Mouse (Mus musculus): ENCODE data around the gene Rnase10. TPM values are rescaled to one million over a fixed set of nuclear protein-coding genes. Genes with fewer than 3 reads are reported as not detected.
"Not testable (repeated sequence)": the region's sequence is repeated elsewhere in the genome, so short reads cannot be mapped to it uniquely, and the experiment has no call there.

The Rnase10 gene
- not detected for polyA plus RNA-seq (2017; shearing (Covaris generic))

DNA sequence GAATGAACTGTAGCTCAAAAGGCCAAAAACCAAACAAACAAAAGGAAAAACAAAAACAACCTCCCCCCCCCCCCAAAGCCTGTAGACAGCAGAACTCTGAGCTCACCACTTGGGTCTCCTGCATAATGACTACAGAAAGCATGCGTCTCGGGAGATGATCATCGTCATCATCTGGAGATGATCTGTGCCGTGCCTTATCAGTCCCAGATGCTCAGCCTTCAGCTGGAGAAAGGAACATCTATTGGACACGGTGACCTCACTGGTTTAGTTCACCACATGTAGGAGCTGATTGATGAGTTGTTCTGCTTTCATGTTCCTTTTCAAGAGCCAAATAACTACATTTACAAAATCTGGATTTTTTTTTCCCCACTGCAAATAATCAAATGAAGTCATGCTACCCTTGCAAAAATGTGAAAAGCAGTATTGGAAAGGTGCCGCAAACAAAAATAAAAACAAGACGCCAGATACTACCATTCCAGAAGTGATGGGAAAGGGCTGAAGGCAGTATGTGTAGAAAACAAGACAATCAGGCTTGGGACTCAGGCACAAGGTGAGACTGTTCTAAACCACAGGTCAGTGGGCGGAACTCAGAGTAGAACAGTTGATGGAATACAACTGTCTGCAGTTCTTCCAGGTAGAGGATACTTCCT lies at the start of gene Rnase10:
Gene Rnase10, plus strand, starts transcription at position 600 of the 650 bp plus-strand sequence.
- ATAC-seq, result no peak

DNA sequence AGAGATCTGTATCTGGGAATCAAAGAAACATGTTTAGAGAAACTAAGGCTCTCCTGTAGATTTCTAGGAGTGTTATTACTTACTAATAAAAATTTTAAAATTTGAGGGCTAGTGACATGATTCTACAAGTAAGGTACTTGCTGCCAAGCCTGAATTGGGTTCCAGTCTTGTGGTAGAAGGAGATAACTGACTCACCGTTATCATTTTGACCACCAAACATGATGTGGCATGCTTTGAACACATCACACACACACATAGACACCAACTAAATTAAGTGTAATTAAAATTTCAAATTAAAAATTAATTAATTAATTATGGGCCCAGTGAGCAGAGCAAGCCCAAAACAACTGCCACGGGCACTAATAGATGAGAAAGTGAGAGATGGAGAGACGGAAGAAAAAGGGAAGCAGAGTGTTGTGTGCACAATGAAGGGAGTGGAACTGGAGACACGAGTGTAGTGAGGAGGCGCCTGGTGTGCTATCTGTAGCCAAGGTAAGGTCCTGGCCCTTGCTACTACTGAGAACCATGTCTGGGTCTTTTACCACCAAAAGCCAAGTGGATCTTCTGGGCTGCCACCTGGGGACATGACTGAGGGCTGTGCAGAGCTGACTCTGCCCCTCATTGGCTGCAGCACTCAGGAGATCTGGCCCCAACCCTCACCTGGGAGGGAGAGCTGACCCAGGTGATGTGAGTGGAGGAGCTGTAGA lies 49.1 kb upstream of the Rnase10 start:
- ATAC-seq, result not testable (repeated sequence)

DNA sequence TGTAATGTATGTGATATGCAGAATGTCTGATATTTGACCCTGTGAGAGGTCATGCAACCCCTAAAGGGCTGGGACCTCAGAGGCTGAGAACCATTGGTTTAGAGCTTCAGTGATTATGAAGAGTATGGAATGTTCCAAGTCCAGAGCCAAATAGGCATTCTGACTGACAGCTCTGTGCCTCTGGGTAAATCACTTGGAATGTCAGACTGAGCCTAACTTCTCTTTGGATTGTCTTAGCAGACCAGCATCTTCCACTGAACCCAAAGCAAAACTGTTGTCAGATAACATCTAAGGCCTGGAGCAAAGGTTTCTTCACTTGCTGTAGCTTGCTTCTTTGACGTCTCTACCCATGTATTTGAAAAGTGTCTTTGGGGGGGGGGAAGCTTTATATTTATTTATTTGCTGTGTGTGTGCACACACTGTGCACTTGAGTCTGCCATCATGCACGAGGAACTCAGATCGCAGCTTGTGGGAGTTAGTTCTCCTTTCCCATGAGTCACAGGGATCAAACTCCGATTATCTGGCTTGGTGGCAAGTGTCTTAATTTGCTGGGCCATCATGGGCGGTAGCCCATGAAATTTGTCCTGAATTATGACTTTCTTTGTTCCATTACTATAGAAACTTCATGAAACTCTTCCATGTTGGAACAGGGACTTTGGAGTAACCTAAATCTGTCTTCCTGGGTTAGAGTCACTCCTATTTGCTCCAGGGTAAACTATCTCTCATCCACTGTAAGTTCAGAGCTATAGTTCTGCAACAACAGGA lies 39.2 kb upstream of the Rnase10 start:
- no peak for ATAC-seq

DNA sequence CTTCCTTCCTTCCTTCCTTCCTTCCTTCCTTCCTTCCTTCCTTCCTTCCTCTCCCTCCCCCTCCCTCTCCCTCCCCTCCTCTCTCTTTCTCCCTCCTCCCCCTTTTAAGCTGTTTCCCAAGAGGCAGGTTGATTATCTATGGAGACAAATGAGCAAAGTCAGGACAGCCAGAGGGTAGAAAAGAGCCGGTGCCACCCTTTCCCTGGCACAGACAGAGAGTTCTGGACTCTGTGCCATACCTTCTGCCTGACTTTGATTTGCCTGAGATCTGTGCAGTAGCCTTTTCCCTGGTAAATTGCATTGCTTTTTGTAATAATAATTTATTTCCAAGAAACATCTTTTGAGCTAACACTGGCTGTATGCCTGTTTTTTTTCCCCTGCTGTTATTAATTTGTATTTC lies 38.5 kb upstream of the Rnase10 start:
- no peak for ATAC-seq

DNA sequence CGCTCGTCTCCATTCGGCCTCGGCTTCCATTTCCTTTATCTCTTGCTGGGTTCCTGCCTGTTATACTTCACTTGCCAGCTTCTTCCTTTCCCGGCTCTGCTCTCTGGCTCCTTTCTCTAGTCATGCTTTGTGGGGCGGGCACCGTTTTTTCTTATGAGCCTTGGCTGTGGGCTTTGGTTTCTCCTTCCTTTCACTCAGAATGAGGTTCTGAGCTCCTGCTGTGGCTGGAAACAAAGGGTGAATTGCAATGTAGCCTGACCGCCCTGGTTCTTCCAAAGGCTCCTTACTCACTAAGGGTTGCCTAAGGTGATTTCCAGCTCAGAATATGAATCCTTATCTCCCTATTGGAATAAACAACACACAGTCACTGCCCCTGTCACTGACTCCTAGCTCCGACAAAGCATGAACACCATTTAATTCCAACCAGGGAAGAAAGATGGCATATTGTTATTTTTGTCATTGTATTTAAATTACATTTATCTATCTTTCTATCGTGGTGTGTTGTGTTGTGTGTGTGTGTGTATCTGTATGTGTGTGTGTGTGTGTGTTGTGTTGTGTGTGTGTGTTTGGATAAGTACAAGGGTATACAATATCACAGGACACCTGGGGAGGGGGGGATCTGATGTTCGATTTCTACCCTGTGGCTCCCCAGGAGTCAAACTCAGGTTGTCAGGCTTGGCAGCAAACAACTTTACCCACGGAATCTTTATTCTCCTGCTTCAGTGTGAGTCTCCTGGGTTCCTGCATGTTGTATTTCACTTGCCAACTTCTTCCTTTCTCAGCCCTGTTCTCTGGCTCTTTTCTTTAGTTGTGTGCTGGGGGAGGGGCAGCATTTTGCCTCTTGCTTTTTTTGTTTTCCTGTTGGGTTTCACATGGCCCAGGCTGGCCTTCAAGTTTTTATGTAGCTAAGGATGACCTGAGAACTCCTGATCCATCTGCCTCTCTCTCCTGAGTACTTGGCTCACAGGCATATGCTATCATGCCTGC lies 37.7 kb upstream of the Rnase10 start:
- ATAC-seq, result no peak

DNA sequence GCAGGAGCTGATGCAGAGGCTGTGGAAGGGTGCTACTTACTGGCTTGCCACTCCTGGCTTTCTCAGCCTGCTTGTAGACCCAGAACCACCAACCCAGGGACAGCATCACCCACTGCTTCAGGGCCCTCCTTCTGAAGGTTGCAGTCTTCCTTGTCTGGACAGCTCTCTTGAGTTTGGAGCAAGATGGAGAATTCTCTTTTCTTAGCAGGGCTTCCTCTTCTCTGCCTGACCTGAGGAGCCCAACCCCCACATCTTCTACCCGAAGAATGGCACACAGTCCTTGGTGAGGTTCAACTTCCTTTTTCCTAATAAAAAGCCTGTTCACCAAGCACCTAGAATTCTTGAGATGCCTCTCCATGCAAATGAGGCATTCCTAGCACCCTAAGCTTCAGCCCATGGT lies 36.7 kb upstream of the Rnase10 start:
- no peak for ATAC-seq

DNA sequence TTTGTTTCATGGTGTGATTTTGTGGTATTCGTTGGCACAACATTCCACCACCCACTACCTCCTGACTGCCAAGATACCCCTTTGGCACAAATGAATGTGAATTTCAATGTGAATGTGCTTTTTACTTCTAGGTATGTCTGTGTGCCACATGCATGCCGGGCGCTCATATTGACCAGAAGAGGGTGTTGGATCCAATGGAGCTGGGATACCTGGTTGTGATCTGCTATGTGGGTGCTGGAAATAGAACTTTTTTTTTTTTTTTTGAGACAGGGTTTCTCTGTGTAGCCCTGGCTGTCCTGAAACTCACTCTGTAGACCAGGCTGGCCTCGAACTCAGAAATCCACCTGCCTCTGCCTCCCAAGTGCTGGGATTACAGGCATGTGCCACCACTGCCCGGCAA lies 34.5 kb upstream of the Rnase10 start:
- ATAC-seq, result not testable (repeated sequence)

DNA sequence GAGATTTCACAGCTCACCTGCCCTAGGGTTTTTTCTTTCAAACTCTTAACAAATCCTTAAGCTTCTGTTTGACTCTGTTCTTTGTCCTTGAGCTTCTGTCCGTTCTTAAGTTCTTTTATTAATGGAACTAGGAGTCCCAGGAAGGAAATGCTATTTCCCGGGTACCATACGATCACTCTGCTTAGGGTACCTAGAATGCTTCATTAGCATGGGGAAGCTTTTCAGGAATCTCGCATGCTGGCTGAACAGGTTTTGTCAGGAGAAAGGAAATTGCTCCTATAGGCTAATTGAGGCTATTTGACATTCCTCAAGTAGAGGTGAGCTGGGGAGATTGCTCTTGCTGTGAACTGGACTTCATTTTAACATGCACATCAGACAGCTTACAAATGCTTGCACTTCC lies 33.9 kb upstream of the Rnase10 start:
- no peak for ATAC-seq

DNA sequence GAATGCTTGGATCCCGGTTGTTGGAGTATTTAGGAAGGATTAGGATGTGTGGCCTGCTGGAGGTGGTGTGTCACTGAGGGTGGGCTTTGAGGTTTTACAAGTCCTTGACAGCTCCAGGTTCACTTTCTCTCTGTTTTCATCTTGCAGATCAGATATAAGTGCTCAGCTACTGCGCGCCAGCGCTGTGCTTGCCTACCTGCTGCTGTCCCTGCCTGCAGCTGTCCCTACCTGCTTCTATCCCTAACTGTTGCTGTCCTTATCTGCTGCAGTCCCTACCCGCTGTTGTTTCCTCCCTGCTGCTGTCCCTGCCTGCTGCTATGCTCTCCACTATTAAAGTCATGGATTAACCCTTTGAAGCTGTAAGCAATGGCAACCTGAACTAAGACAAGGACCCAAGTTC lies 32.5 kb upstream of the Rnase10 start:
- ATAC-seq, result no peak

DNA sequence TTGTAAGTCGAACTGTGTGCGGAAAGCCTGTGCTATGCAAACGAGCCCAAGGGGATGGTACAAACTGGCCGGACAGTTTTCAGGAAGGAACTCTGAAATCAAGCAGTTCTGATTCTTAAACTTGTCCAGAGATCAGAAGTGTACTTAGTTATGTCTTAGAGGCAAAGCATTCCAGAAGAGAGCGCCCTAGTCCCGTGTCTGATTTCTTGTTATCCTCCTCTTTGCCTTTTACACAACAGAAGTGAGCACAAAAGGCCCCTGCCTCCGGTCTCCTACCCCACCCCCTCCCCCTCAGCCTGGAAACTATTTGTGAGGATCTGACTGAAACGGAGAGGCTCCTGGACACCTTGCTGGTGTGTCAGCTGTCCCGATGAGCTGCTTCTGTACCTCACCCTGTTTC lies 30.9 kb upstream of the Rnase10 start:
- no peak for ATAC-seq

DNA sequence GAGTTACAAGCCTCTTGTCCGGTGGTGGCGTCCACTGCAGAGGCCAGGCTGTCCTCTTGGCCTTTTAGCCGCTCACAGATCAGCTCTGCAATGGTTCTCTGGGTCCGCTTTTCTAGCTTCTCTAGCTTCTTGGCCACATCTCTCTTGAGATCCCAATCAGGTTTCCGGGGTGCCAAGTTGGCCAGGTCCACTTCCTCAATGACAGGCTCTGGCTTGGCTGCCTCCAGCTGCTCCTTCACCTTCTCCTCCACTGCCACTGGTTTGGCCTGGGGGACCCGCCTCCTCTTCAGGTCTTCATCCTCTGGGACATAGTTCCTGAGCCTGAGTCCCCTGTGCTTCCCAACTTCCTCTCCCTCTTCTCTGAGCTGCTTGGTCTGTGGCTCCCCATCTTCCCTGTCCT lies 29.1 kb upstream of the Rnase10 start:
- ATAC-seq, result not testable (repeated sequence)

DNA sequence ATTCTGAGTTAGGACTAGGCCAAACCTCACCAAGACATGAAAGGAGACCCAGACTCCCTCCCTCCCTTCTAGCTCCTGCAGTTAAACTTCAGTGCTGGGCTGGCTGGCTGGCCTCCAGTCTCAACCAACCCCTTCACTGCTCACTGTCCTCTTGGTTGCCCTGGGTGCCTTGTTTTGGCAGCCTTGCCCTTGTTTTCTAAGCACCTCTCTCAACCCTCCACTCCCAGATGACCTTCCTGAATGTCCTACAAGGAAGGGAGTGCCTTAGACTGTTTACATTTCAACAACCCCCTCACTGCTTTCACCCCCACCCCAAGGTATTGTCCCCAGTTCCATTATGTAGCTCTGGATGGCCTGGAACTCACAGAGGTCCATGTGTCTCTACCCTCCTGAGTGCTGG lies 27.9 kb upstream of the Rnase10 start:
- no peak for ATAC-seq

DNA sequence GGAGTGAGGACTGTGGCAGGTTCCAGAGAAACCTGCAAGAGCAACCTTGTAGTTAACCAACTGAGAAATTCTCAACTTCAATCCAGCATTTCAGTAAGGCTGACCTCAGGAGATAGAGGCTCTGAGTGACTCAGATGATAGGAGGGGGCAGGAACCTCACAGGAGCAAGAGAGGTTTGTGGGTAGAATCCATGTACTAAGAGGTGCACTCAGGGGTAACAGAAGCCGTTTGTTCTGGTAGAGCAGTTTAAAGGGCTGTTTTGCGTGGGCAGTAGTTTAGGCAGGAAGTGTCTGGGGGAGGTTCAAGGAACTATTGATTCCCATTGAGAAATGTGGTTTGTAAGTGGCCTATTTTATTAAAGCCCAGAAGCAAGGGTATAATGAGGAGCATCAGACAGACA lies 26.3 kb upstream of the Rnase10 start:
- peak; percentile 85 for ATAC-seq

DNA sequence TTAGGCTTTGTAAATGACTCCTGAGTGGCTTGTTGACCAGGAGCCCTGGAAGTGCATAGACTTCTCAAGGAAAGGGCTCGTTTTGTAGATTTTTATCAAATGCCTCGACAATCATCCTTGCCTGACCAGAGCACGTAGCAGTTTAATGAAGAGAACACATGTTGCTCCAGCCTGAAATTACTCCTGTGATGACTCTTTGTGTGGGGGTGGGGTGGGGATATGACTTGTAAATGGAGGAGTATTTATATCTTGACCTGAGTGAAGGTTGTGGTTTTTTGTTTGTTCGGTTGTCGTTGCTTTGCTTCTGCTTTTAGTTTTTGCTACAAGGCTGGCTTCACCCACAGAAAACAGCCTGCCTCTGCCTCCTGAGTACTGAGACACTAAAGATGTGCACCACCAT lies 25.7 kb upstream of the Rnase10 start:
- no peak for ATAC-seq

DNA sequence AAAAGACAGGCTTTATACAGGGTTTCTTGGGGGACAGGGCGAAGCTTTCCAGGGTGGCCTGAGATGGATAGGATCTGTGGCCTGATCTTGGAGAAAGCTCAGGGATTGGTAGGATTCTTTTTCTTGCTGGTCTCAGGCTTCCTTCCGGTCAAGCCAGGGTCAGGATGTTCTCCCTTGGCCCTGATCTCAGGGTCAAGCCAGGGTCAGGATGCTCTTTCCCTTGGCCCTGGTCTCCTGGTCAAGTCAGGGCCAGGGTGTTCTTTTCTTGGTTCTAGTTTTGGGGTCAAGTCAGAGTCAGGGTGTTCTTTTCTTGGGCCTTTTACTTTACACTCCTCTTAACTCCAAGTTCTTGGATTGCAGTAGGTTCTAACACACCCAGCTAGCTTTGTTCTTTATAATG lies 19.9 kb upstream of the Rnase10 start:
- no peak for ATAC-seq

DNA sequence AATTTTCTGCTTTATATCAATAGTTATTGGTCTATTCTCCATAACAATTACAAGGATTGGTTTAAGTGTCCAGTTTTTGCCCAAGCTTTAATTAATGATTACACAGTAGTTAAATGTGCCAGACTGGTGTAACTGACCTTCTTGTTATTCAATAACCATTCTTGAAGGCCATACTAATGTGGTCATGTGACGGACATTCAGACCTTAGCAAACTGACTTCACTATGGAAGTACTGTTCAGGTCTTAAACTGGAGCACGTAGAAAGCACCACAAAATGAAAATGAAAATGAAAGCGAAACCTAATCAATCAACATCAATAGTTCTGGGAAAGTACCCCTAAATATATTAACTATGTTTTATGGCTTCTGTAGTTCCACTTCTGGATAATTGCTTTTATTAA lies 16.5 kb upstream of the Rnase10 start:
- peak; percentile 99 for ATAC-seq

DNA sequence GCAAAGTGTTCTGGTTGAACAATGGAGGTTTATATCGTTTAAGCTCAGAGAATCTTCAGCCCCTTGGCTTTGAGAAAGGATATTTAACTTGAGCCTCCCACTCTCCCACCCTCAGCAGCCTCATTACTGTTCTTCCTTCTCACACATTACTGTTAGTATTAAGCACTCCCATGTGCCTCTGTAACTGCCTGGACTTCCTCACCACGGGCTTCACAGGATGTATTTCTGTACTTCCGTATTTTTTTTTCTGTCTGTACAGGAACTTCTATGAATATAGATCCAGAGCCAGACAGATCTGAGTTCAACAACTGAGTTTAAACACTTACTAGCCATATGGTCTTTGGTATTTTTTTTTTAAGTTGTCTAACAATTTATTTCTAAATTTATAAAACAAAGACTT lies 10.5 kb upstream of the Rnase10 start:
- no peak for ATAC-seq

DNA sequence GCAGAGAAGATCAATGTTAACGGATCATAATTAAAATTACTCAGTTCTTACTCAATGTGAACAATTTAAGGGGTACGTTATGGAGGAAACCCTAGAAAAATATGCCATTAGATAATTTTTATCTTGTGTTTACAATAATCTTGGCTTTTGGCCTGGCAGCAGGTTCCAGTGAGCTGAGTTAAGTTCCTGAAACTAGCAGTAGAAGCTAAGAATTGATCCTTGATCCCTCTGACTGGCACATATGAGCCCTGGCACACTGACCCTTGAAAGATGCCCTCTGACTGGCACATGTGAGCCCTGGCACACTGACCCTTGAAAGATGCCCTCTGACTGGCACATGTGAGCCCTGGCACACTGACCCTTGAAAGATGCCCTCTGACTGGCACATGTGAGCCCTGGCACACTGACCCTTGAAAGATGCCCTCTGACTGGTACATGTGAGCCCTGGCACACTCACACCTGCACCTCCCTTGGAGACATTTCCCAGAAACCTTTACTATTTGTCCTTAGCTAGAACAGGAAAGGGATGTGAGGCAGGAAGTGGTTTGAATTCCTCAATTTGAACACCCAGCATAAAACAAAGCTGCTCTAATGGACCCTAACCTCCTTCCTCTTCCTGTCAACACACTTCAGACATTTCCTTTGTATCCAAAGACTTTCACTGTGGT lies 9.4 kb upstream of the Rnase10 start:
- ATAC-seq, result peak; percentile 84

DNA sequence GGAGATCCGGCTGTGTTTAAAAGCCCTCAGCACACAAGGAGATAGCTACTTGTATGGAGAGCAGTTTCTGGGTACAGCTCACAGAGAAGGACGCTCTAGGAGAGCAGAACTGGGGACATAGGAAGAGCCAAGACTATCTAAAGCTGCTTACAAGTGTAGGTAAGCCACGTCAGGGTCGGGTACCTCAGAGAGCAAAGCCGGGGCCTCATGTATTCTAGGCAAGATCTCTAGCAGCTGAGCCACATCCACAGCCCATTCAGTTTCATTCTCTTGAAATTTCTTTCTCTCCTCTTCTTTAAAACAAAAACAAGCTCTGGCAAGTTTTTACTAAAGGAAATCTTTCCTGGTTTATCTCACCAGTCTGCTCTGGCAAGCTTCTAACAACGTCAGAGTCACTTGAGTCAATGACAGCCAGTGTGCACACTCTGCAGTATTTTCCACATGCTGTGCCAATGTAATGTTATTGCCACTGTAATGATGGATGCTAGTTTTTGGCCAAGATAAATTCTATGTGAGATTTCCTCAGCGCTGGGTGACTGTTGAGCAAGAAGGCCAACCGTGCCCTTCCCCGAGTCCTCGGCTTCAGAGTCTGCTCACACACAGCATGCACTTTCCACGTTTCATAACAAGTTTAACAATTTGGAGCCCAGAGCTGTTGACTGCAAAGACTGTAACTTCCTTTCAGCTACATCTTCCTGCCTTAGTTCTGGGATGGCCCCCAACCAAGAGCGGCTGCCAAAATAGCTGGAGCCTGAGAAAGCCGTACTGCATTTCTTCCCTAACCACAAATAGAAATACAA lies 563 bp downstream of the Rnase10 start:
- ATAC-seq, result no peak

DNA sequence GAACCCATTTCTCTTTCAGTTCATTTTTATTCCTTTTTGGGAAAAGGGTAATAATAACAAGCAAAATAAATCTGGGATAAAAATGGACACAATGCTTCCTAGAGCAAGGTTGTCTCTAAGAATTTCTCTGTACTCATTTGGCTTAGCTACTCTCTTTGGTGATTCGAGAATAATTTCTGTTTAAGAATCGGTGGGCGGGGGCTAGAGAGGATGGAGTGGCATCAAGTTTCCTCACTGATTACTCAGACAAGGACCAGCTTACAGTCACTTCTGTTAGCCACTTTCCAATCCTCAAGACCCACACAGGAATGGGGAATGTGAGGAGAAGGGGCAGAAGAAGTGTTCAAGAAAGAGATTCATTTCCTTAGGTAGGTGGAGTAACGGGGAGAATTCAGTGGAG lies 1.2 kb downstream of the Rnase10 start:
- no peak for ATAC-seq

DNA sequence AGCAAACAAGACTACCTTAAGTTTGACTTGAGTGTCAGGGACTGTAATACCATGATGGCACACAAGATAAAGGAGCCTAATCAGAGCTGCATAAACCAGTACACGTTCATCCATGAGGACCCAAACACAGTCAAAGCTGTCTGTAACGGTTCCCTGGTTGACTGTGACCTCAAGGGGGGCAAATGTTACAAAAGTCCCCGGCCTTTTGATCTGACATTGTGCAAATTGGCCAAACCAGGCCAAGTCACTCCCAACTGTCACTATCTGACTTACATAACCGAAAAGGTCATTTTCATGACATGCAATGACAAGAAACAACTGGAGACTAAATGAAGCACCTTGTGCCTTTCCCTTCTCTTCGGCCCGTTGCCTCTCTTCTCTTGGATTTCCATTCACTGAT lies 2.0 kb downstream of the Rnase10 start:
- no peak for ATAC-seq
